Mouse (Mus musculus): ENCODE measurements at regions not wholly inside any gene's neighbourhood (a gene's known extent, or its start where the extent isn't known, plus 50 kb on each side); places are given as distances from the start of the nearest gene placed in this dataset.

- no peak overlapping the region for H3K9ac ChIP-seq
- H3K27ac ChIP-seq = no peak overlapping the region
- H3K4me2 ChIP-seq = no peak overlapping the region
- no peak for ATAC-seq (ENCODE audit: low FRiP score)
- WGBS = 85% methylated on average over 8 of the region's 8 CpGs
- H3K4me3 ChIP-seq = no peak overlapping the region
- 0 out of 2 replicates have a peak, but pooled peaks cover 4% of the 10 kb centered on the region for H3K27me3 ChIP-seq
- peaks cover 23% of the 10 kb centered on the region for H3K4me1 ChIP-seq (replicated peaks)
- no peaks in the 10 kb centered on the region for H3K36me3 ChIP-seq
- no peaks in the 10 kb centered on the region for H3K9me3 ChIP-seq
These were observed 109.0 kb downstream of the Rpap3 start for GRCm38 (mm10) chr15:97596514-97597081.

- WGBS = 63% methylated on average over 6 of the region's 6 CpGs
These were observed 110.3 kb downstream of the Rpap3 start for GRCm38 (mm10) chr15:97595284-97595796.

GRCm38 (mm10) chr15:97593781-97594600 is 111.6 kb downstream of the Rpap3 start:
- H3K4me2 ChIP-seq = no peak overlapping the region
- 0 out of 2 replicates have a peak, but pooled peaks cover 4% of the 10 kb centered on the region for H3K27me3 ChIP-seq
- no peak for ATAC-seq (ENCODE audit: low FRiP score)
- 33% methylated on average over 11 of the region's 11 CpGs for WGBS
- no peaks in the 10 kb centered on the region for H3K9me3 ChIP-seq
- H3K27ac ChIP-seq = no peak overlapping the region; the same call in 1 of the 2 replicates
- H3K4me3 ChIP-seq = no peak overlapping the region
- H3K9ac ChIP-seq = no peak overlapping the region
- no peaks in the 10 kb centered on the region for H3K36me3 ChIP-seq
- peaks cover 23% of the 10 kb centered on the region for H3K4me1 ChIP-seq (replicated peaks)

More at GRCm38 (mm10) chr15:97595284-97595796, 110.3 kb downstream of the Rpap3 start:
- Histone ChIP-seq H3K27ac (no peak overlapping the region), H3K9ac (no peak overlapping the region), H3K9me3 (no peaks in the 10 kb centered on the region), H3K27me3 (0 out of 2 replicates have a peak, but pooled peaks cover 4% of the 10 kb centered on the region), H3K4me3 (no peak overlapping the region), H3K36me3 (no peaks in the 10 kb centered on the region), H3K4me1 (replicated peaks) (peaks cover 23% of the 10 kb centered on the region), H3K4me2 (no peak overlapping the region)
- ATAC-seq (ENCODE audit: low FRiP score) = no peak

GRCm38 (mm10) chr15:97592786-97593185 is 112.8 kb downstream of the Rpap3 start:
- Histone ChIP-seq H3K27ac (no peak overlapping the region), H3K4me1 (replicated peaks) (peaks cover 17% of the 10 kb centered on the region), H3K27me3 (0 out of 2 replicates have a peak, but pooled peaks cover 4% of the 10 kb centered on the region), H3K9ac (no peak overlapping the region), H3K36me3 (no peaks in the 10 kb centered on the region), H3K4me2 (no peak overlapping the region), H3K9me3 (no peaks in the 10 kb centered on the region), H3K4me3 (no peak overlapping the region)
- no peak for ATAC-seq (ENCODE audit: low FRiP score)
- 85% methylated on average over 11 of the region's 11 CpGs for WGBS

GRCm38 (mm10) chr15:97591406-97591805 is 114.2 kb downstream of the Rpap3 start:
- Histone ChIP-seq H3K9me3 (no peaks in the 10 kb centered on the region), H3K4me1 (replicated peaks) (peaks cover 10% of the 10 kb centered on the region), H3K9ac (no peak overlapping the region), H3K27ac (no peak overlapping the region), H3K27me3 (0 out of 2 replicates have a peak, but pooled peaks cover 4% of the 10 kb centered on the region), H3K4me3 (no peak overlapping the region), H3K4me2 (no peak overlapping the region), H3K36me3 (no peaks in the 10 kb centered on the region)
- no peak for ATAC-seq (ENCODE audit: low FRiP score)
- WGBS = 76% methylated on average over 4 of the region's 4 CpGs

- Histone ChIP-seq H3K27ac (no peak overlapping the region), H3K9me3 (no peaks in the 10 kb centered on the region), H3K4me2 (no peak overlapping the region), H3K4me3 (no peak overlapping the region), H3K27me3 (0 out of 2 replicates have a peak, but pooled peaks cover 4% of the 10 kb centered on the region), H3K9ac (no peak overlapping the region), H3K36me3 (no peaks in the 10 kb centered on the region), H3K4me1 (replicated peaks) (peaks cover 10% of the 10 kb centered on the region)
- ATAC-seq (ENCODE audit: low FRiP score) = no peak
- WGBS = 83% methylated on average over 7 of the region's 7 CpGs
These were observed 114.8 kb downstream of the Rpap3 start for GRCm38 (mm10) chr15:97590732-97591292.

GRCm38 (mm10) chr15:97587571-97588205 is 117.9 kb downstream of the Rpap3 start:
- H3K4me3 ChIP-seq = no peak overlapping the region
- H3K36me3 ChIP-seq = no peaks in the 10 kb centered on the region
- H3K4me2 ChIP-seq = no peak overlapping the region
- 77% methylated on average over 5 of the region's 5 CpGs for WGBS
- H3K27me3 ChIP-seq = no peaks in the 10 kb centered on the region
- H3K9ac ChIP-seq = no peak overlapping the region
- H3K4me1 ChIP-seq (replicated peaks) = no peaks in the 10 kb centered on the region
- H3K27ac ChIP-seq = no peak overlapping the region
- H3K9me3 ChIP-seq = no peaks in the 10 kb centered on the region
- ATAC-seq (ENCODE audit: low FRiP score) = no peak

GRCm38 (mm10) chr15:97581724-97582154 is 123.9 kb downstream of the Rpap3 start:
- WGBS = 21% methylated on average over 13 of the region's 13 CpGs
- no peak for ATAC-seq (ENCODE audit: low FRiP score)

GRCm38 (mm10) chr15:97580726-97581125 is 124.9 kb downstream of the Rpap3 start:
- no peaks in the 10 kb centered on the region for H3K9me3 ChIP-seq
- H3K36me3 ChIP-seq = no peaks in the 10 kb centered on the region
- no peak overlapping the region for H3K9ac ChIP-seq
- ATAC-seq (ENCODE audit: low FRiP score) = no peak
- WGBS = 80% methylated on average over 6 of the region's 6 CpGs
- peaks cover 17% of the 10 kb centered on the region for H3K4me1 ChIP-seq (replicated peaks)
- no peaks in the 10 kb centered on the region for H3K27me3 ChIP-seq
- H3K4me2 ChIP-seq = no peak overlapping the region
- no peak overlapping the region for H3K27ac ChIP-seq
- H3K4me3 ChIP-seq = no peak overlapping the region

More at GRCm38 (mm10) chr15:97581724-97582154, 123.9 kb downstream of the Rpap3 start:
- Histone ChIP-seq H3K4me2 (no peak overlapping the region), H3K4me1 (replicated peaks) (peaks cover 17% of the 10 kb centered on the region), H3K27me3 (no peaks in the 10 kb centered on the region), H3K9ac (no peak overlapping the region), H3K9me3 (no peaks in the 10 kb centered on the region), H3K36me3 (no peaks in the 10 kb centered on the region), H3K4me3 (no peak overlapping the region), H3K27ac (no peak overlapping the region)

GRCm38 (mm10) chr15:97578046-97578445 is 127.6 kb downstream of the Rpap3 start:
- Histone ChIP-seq H3K27me3 (no peaks in the 10 kb centered on the region), H3K36me3 (no peaks in the 10 kb centered on the region), H3K9me3 (no peaks in the 10 kb centered on the region), H3K4me3 (no peak overlapping the region), H3K27ac (no peak overlapping the region), H3K4me1 (replicated peaks) (peaks cover 17% of the 10 kb centered on the region), H3K4me2 (no peak overlapping the region), H3K9ac (no peak overlapping the region)
- no peak for ATAC-seq (ENCODE audit: low FRiP score)
- WGBS = 84% methylated on average over 3 of the region's 3 CpGs

- H3K4me3 ChIP-seq = no peak overlapping the region
- peaks cover 17% of the 10 kb centered on the region for H3K4me1 ChIP-seq (replicated peaks)
- ATAC-seq (ENCODE audit: low FRiP score) = no peak
- no peaks in the 10 kb centered on the region for H3K36me3 ChIP-seq
- H3K27ac ChIP-seq = no peak overlapping the region
- WGBS = 84% methylated on average over 8 of the region's 8 CpGs
- H3K9me3 ChIP-seq = no peaks in the 10 kb centered on the region
- H3K27me3 ChIP-seq = no peaks in the 10 kb centered on the region
- H3K9ac ChIP-seq = no peak overlapping the region
- H3K4me2 ChIP-seq = no peak overlapping the region
These were observed 128.4 kb downstream of the Rpap3 start for GRCm38 (mm10) chr15:97577196-97577595.

GRCm38 (mm10) chr15:97572639-97573038 is 133.0 kb downstream of the Rpap3 start:
- WGBS = 90% methylated on average over 8 of the region's 8 CpGs
- H3K9ac ChIP-seq = no peak overlapping the region
- H3K27ac ChIP-seq = no peak overlapping the region
- H3K4me1 ChIP-seq (replicated peaks) = no peaks in the 10 kb centered on the region
- H3K4me2 ChIP-seq = no peak overlapping the region
- no peak for ATAC-seq (ENCODE audit: low FRiP score)
- no peaks in the 10 kb centered on the region for H3K36me3 ChIP-seq
- no peaks in the 10 kb centered on the region for H3K9me3 ChIP-seq
- no peak overlapping the region for H3K4me3 ChIP-seq
- no peaks in the 10 kb centered on the region for H3K27me3 ChIP-seq

Measured in hindbrain, embryonic 13.5 days (tissue).